Mouse (Mus musculus) erythroblast, embryonic 14.5 days (primary cell): ENCODE measurements around the gene Zfp287.

ENCODE experiments used
- GATA1 ChIP-seq: IDR thresholded peaks from 2 replicates; pipeline ENCODE4 v1.6.1; 2012; ENCODE audit warnings: low read length, inconsistent platforms, mixed read lengths
- TAL1 ChIP-seq: IDR thresholded peaks from 3 replicates; pipeline ENCODE4 v1.6.1; 2012; ENCODE audit warnings: low read length, inconsistent platforms, mixed read lengths

DNA sequence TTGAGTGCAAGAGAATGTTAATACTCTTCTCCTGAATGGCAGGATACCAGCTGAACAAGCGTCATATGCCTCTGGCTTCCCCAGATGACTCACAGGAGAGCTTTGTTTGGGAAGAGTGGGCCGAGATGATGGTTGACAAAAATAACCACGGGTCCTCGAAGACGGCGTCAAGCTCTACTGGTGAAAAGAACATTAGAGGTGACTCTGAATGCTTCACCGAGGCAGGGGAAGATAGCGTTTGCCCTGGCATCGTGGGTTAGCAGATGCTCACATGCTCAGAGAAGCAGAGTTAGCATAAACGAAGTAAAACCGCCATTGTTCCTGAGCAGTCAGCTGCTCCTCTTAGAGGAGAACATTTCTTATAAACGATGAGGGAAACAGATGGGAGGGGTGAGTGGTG, 62.2 kb downstream of the Zfp287 start:
- TF ChIP-seq TAL1 (no peak), GATA1 (no peak)
